Mouse (Mus musculus): ENCODE measurements around the gene Gstcd. TPM values are rescaled to one million over a fixed set of nuclear protein-coding genes. Genes with fewer than 3 reads are reported as not detected.

The Gstcd gene
- polyA plus RNA-seq, 2 experiments = 8.0 to 15.1 TPM

GRCm38 (mm10) chr3:132995172-132995903, 96.5 kb downstream of the Gstcd start:
- Histone ChIP-seq H3K36me3 (ENCODE audit: control insufficient read depth, insufficient read depth, low read length) (peaks cover 9% of the 10 kb centered on the region), H3K4me1 (ENCODE audit: control insufficient read depth, insufficient read depth, low read length) (no peaks in the 10 kb centered on the region), H3K27me3 (ENCODE audit: control insufficient read depth, insufficient read depth, low read length) (no peaks in the 10 kb centered on the region), H3K27ac (replicated peaks; ENCODE audit: low read depth, low read length) (no peak overlapping the region), H3K9me3 (ENCODE audit: control insufficient read depth, low read length) (no peaks in the 10 kb centered on the region), H3K4me3 (replicated peaks; ENCODE audit: low read length) (no peak overlapping the region), H3K9ac (ENCODE audit: low read depth, low read length, severe bottlenecking) (no peak overlapping the region), H3K4me2 (replicated peaks; ENCODE audit: low read depth, low read length, severe bottlenecking) (no peak overlapping the region)
- 88% methylated on average over 7 of the region's 7 CpGs for WGBS
- no peak for ATAC-seq (ENCODE audit: low FRiP score, low read depth)
- DNase-seq (ENCODE audit: low spot score) = no peak
- TF ChIP-seq POLR2A (IDR thresholded peaks at IDR 0.05; ENCODE audit: borderline replicate concordance, extremely low read depth, insufficient read depth, insufficient read length) = no peak

- no peak for DNase-seq (ENCODE audit: low spot score)
- Histone ChIP-seq H3K4me2 (replicated peaks; ENCODE audit: low read depth, low read length, severe bottlenecking) (no peak overlapping the region), H3K9ac (ENCODE audit: low read depth, low read length, severe bottlenecking) (no peak overlapping the region), H3K36me3 (ENCODE audit: control insufficient read depth, insufficient read depth, low read length) (peaks cover 18% of the 10 kb centered on the region; the same call in 1 of the 2 replicates), H3K4me1 (ENCODE audit: control insufficient read depth, insufficient read depth, low read length) (peaks cover 5% of the 10 kb centered on the region; the same call in 1 of the 2 replicates), H3K27ac (replicated peaks; ENCODE audit: low read depth, low read length) (no peak overlapping the region), H3K9me3 (ENCODE audit: control insufficient read depth, low read length) (no peaks in the 10 kb centered on the region), H3K27me3 (ENCODE audit: control insufficient read depth, insufficient read depth, low read length) (no peaks in the 10 kb centered on the region), H3K4me3 (replicated peaks; ENCODE audit: low read length) (no peak overlapping the region)
- TF ChIP-seq POLR2A (IDR thresholded peaks at IDR 0.05; ENCODE audit: borderline replicate concordance, extremely low read depth, insufficient read depth, insufficient read length) = no peak
- ATAC-seq (ENCODE audit: low FRiP score, low read depth) = 0 out of 2 replicates have a peak, but pooled peaks have one; percentile 31
- 72% methylated on average over 5 of the region's 5 CpGs for WGBS
Measured at GRCm38 (mm10) chr3:132986188-132986587, 105.6 kb downstream of the Gstcd start.

GRCm38 (mm10) chr3:132983845-132984485, 107.9 kb downstream of the Gstcd start:
- no peak overlapping the region for H3K4me3 ChIP-seq (replicated peaks; ENCODE audit: low read length)
- no peaks in the 10 kb centered on the region for H3K27me3 ChIP-seq (ENCODE audit: control insufficient read depth, insufficient read depth, low read length)
- peak; percentile 78 for ATAC-seq (ENCODE audit: low FRiP score, low read depth)
- TF ChIP-seq POLR2A (IDR thresholded peaks at IDR 0.05; ENCODE audit: borderline replicate concordance, extremely low read depth, insufficient read depth, insufficient read length) = no peak
- H3K9me3 ChIP-seq (ENCODE audit: control insufficient read depth, low read length) = no peaks in the 10 kb centered on the region
- peaks cover 5% of the 10 kb centered on the region; the same call in 1 of the 2 replicates for H3K4me1 ChIP-seq (ENCODE audit: control insufficient read depth, insufficient read depth, low read length)
- peak overlapping the region; percentile 61; the same call in 1 of the 2 replicates for H3K27ac ChIP-seq (replicated peaks; ENCODE audit: low read depth, low read length)
- H3K9ac ChIP-seq (ENCODE audit: low read depth, low read length, severe bottlenecking) = no peak overlapping the region
- WGBS = 13% methylated on average over 4 of the region's 4 CpGs
- no peak overlapping the region for H3K4me2 ChIP-seq (replicated peaks; ENCODE audit: low read depth, low read length, severe bottlenecking)
- peaks cover 26% of the 10 kb centered on the region for H3K36me3 ChIP-seq (ENCODE audit: control insufficient read depth, insufficient read depth, low read length)
- DNase-seq (ENCODE audit: low spot score) = peak; percentile 82

GRCm38 (mm10) chr3:132981968-132982367, 109.9 kb downstream of the Gstcd start:
- TF ChIP-seq POLR2A (IDR thresholded peaks at IDR 0.05; ENCODE audit: borderline replicate concordance, extremely low read depth, insufficient read depth, insufficient read length) = no peak
- Histone ChIP-seq H3K9me3 (ENCODE audit: control insufficient read depth, low read length) (no peaks in the 10 kb centered on the region), H3K36me3 (ENCODE audit: control insufficient read depth, insufficient read depth, low read length) (peaks cover 22% of the 10 kb centered on the region), H3K27ac (replicated peaks; ENCODE audit: low read depth, low read length) (no peak overlapping the region), H3K4me2 (replicated peaks; ENCODE audit: low read depth, low read length, severe bottlenecking) (no peak overlapping the region), H3K4me3 (replicated peaks; ENCODE audit: low read length) (no peak overlapping the region), H3K9ac (ENCODE audit: low read depth, low read length, severe bottlenecking) (no peak overlapping the region), H3K4me1 (ENCODE audit: control insufficient read depth, insufficient read depth, low read length) (peaks cover 5% of the 10 kb centered on the region; the same call in 1 of the 2 replicates), H3K27me3 (ENCODE audit: control insufficient read depth, insufficient read depth, low read length) (no peaks in the 10 kb centered on the region)
- DNase-seq (ENCODE audit: low spot score) (no peak), ATAC-seq (ENCODE audit: low FRiP score, low read depth) (no peak)
- WGBS = 97% methylated on average over 2 of the region's 2 CpGs

GRCm38 (mm10) chr3:132979781-132980461, 111.9 kb downstream of the Gstcd start:
- no peaks in the 10 kb centered on the region for H3K27me3 ChIP-seq (ENCODE audit: control insufficient read depth, insufficient read depth, low read length)
- peaks cover 5% of the 10 kb centered on the region; the same call in 1 of the 2 replicates for H3K4me1 ChIP-seq (ENCODE audit: control insufficient read depth, insufficient read depth, low read length)
- ATAC-seq (ENCODE audit: low FRiP score, low read depth) (no peak), DNase-seq (ENCODE audit: low spot score) (no peak)
- H3K9me3 ChIP-seq (ENCODE audit: control insufficient read depth, low read length) = no peaks in the 10 kb centered on the region
- 89% methylated on average over 12 of the region's 12 CpGs for WGBS
- TF ChIP-seq POLR2A (IDR thresholded peaks at IDR 0.05; ENCODE audit: borderline replicate concordance, extremely low read depth, insufficient read depth, insufficient read length) = no peak
- H3K4me2 ChIP-seq (replicated peaks; ENCODE audit: low read depth, low read length, severe bottlenecking) = no peak overlapping the region
- H3K27ac ChIP-seq (replicated peaks; ENCODE audit: low read depth, low read length) = no peak overlapping the region
- H3K9ac ChIP-seq (ENCODE audit: low read depth, low read length, severe bottlenecking) = no peak overlapping the region
- no peak overlapping the region for H3K4me3 ChIP-seq (replicated peaks; ENCODE audit: low read length)
- H3K36me3 ChIP-seq (ENCODE audit: control insufficient read depth, insufficient read depth, low read length) = peaks cover 17% of the 10 kb centered on the region; the same call in 1 of the 2 replicates
